Mouse (Mus musculus) heart, embryonic 13.5 days (tissue): ENCODE measurements around the gene Mmp15. TPM values are rescaled to one million over a fixed set of nuclear protein-coding genes. Genes with fewer than 3 reads are reported as not detected.
A peak's percentile ranks its signal among the peaks of the same experiment; 100 is the strongest.

ENCODE experiments used
- ATAC-seq: fragments of 200-750 bp; cut with Nextera tagmentation; 2 replicates; pipeline ENCODE4 v1.8.0; 2017; ENCODE audit warnings: moderate TSS enrichment; ENCODE audit not compliant: insufficient number of reproducible peaks, low FRiP score, low TSS enrichment; ENCODE audit errors: extremely low read depth
- H3K27ac ChIP-seq: fragments of 300-500 bp; sonication (generic); replicated peaks from 2 replicates; pipeline ENCODE4 v1.5.1; 2015; ENCODE audit warnings: moderate library complexity, mild to moderate bottlenecking, inconsistent platforms
- H3K27me3 ChIP-seq: fragments of 300-500 bp; sonication (generic); replicated peaks from 2 replicates; pipeline ENCODE4 v1.6.1; 2015; ENCODE audit warnings: mild to moderate bottlenecking, inconsistent platforms
- H3K36me3 ChIP-seq: fragments of 300-500 bp; sonication (generic); 2 replicates; pipeline ENCODE4 v1.6.1; 2015; ENCODE audit warnings: mild to moderate bottlenecking, inconsistent platforms
- H3K4me1 ChIP-seq: fragments of 300-500 bp; sonication (generic); 2 replicates; pipeline ENCODE4 v1.6.1; 2015; ENCODE audit warnings: inconsistent platforms
- H3K4me2 ChIP-seq: fragments of 300-500 bp; sonication (generic); 2 replicates; pipeline ENCODE4 v1.6.1; 2015; ENCODE audit warnings: inconsistent platforms, mild to moderate bottlenecking, moderate library complexity
- H3K4me3 ChIP-seq: fragments of 300-500 bp; sonication (generic); 2 replicates; pipeline ENCODE4 v1.5.1; 2015; ENCODE audit warnings: moderate library complexity, mild to moderate bottlenecking, inconsistent platforms
- H3K9ac ChIP-seq: fragments of 300-500 bp; sonication (generic); 2 replicates; pipeline ENCODE4 v1.6.1; 2015; ENCODE audit warnings: inconsistent platforms, mild to moderate bottlenecking, moderate library complexity
- H3K9me3 ChIP-seq: fragments of 300-500 bp; sonication (generic); 2 replicates; pipeline ENCODE4 v1.6.1; 2016; ENCODE audit warnings: inconsistent platforms
- WGBS: fragments of 180-500 bp; shearing (Covaris S2); methylation state at CpG from one replicate; pipeline ENCODE4 v1.1.7; 2015; ENCODE audit warnings: mixed read lengths; 5-methylcytosine and 5-hydroxymethylcytosine counted together
- polyA plus RNA-seq: library from polyadenylated mRNA; unstranded; fragments of >200 nt; fragmentation: Nextera tagmentation; extraction: Ambion mirVana; gene quantifications from 2 replicates; pipeline ENCODE4 v1.2.1, GENCODE M21; 2015

Mmp15 gene
- polyA plus RNA-seq, 1 experiment from 2014 or later, result 43.4 TPM

DNA sequence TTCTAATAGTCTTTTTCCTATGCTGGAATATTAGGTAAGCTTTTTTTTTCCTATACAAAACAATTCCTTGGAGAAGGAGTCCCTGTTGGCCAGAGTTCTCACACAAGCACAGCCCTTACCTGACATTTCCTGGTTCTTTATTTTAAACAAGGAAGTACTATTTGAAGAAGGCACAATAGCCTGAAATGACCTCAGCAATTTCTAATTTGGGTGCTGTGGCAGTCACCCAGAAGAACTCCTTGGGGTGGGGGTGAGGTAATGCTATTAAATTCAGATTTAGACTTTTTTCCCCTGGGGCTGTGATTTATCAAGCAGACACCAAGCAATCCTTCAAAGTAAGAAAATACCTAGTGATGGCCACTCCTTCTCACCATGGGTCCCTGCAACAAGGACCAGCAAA lies 28.9 kb downstream of the Mmp15 start:
- peaks cover 30% of the 10 kb centered on the region for H3K4me1 ChIP-seq
- no peak for ATAC-seq
- no peak overlapping the region for H3K4me2 ChIP-seq
- no peak overlapping the region for H3K9ac ChIP-seq
- no peaks in the 10 kb centered on the region for H3K27me3 ChIP-seq
- H3K4me3 ChIP-seq, result no peak overlapping the region
- H3K36me3 ChIP-seq, result no peaks in the 10 kb centered on the region
- H3K27ac ChIP-seq, result no peak overlapping the region
- H3K9me3 ChIP-seq, result peaks cover 6% of the 10 kb centered on the region; the same call in 1 of the 2 replicates

DNA sequence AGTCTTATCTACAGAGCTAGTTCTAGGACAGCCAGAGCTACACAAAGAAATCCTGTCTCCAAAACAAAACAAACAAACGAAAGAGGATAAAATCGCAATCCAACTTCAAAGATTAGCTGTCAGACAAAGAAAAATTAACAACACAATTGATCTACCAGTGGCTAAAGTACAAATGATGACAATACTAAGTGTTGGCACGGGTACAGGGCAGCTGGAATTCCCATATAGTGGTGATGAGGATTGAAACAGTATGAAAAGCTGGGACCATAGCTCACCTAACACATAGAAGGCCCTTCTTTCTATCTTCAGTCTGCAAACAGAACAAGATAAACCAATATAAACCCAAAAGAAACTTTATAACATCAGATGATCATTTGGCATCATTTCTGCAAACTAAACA lies 29.5 kb downstream of the Mmp15 start:
- Histone ChIP-seq H3K27ac (no peak overlapping the region), H3K9ac (no peak overlapping the region), H3K4me3 (no peak overlapping the region), H3K36me3 (no peaks in the 10 kb centered on the region), H3K9me3 (peaks cover 6% of the 10 kb centered on the region; the same call in 1 of the 2 replicates), H3K4me1 (peaks cover 23% of the 10 kb centered on the region), H3K4me2 (no peak overlapping the region), H3K27me3 (no peaks in the 10 kb centered on the region)
- 71% methylated on average over 3 of the region's 3 CpGs for WGBS
- ATAC-seq, result no peak

DNA sequence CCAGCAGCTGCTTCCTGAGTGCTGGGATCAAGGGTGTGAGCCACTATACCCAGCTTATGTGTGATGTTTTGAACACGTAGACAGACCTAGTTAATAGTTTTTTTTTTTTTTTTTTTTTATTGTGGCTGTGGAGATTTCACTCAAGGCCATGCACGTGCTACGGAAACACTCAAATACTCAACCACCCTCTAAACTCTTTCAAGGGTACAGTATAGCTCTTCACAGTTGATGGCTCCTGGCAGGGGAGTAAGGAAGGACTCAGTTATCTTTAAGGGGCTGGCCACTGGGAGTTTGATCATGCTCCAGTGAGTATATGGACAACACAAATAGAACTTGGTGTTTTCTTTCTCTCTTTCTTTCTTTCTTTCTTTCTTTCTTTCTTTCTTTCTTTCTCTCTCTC lies 32.4 kb downstream of the Mmp15 start:
- Histone ChIP-seq H3K9me3 (peaks cover 6% of the 10 kb centered on the region; the same call in 1 of the 2 replicates), H3K9ac (no peak overlapping the region), H3K4me1 (0 out of 2 replicates have a peak, but pooled peaks cover 2% of the 10 kb centered on the region), H3K27me3 (no peaks in the 10 kb centered on the region), H3K27ac (no peak overlapping the region), H3K36me3 (no peaks in the 10 kb centered on the region), H3K4me3 (no peak overlapping the region), H3K4me2 (no peak overlapping the region)
- ATAC-seq, result no peak
- WGBS, result 77% methylated on average over 3 of the region's 3 CpGs

DNA sequence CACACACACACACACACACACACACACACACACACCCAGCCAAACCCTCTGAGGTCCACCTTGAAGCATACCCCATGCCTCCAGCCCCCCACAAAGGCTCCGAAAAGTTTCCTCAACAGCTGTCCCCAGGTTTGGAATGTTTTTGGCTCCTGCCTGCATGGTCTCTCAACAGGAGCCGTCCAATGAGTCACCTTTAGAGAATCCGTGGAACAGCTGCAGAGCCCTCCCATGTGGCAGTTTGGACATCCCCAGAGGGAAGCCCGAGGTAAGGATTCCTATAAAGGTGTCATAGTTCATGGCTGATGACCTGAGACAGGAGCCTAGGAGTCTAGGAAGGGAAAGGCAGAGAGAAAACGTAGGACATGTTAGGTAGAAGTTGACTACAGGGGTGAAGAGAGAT lies 34.0 kb downstream of the Mmp15 start:
- Histone ChIP-seq H3K4me2 (no peak overlapping the region), H3K27ac (no peak overlapping the region), H3K36me3 (no peaks in the 10 kb centered on the region), H3K4me1 (peaks cover 10% of the 10 kb centered on the region; the same call in 1 of the 2 replicates), H3K27me3 (no peaks in the 10 kb centered on the region), H3K4me3 (no peak overlapping the region), H3K9ac (no peak overlapping the region), H3K9me3 (peaks cover 6% of the 10 kb centered on the region; the same call in 1 of the 2 replicates)
- no peak for ATAC-seq
- WGBS, result 61% methylated on average over 5 of the region's 5 CpGs

DNA sequence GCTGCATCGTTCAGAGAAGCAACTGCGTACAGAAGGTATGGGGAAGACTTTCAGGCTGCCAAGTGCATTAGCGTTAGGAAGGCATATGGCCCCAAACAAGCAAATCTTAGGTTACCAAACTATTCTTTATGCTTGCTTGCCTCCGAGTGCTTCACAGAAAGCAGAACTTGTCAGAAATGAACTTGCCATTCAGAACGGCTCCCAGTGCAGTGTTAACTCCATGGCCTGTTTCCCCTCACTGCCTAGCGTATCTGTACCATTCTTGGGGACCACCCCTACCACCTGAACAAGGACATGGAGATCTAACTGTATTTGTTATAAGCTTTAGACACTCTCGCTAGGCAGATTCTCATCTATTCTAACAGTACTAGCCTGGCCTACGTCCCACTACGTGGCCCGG lies 35.2 kb downstream of the Mmp15 start:
- Histone ChIP-seq H3K9me3 (peaks cover 4% of the 10 kb centered on the region; the same call in 1 of the 2 replicates), H3K27me3 (no peaks in the 10 kb centered on the region), H3K9ac (no peak overlapping the region), H3K4me1 (peaks cover 14% of the 10 kb centered on the region), H3K27ac (no peak overlapping the region), H3K4me3 (no peak overlapping the region), H3K4me2 (no peak overlapping the region), H3K36me3 (no peaks in the 10 kb centered on the region)
- 86% methylated on average over 10 of the region's 10 CpGs for WGBS
- ATAC-seq, result no peak

DNA sequence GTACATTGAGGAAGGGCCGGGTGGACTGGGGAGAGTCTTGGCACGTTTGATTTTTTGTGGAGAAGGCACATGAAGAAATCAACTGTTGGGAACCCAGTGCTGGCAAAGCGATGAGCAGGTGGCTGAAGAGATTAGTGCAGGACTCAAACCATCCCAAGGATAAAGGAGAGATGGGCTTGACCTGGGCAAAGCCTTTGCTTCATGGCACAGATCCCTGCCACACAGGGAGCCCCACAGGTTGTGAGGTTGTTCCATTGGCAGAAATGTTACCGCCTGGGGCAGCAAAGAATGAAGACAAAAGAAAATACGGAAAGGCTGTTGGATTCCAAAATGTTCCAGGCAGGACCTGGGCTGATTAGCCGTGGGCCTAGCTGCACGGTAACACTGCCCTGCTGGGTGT lies 35.9 kb downstream of the Mmp15 start:
- no peaks in the 10 kb centered on the region for H3K27me3 ChIP-seq
- H3K9ac ChIP-seq, result no peak overlapping the region
- no peak for ATAC-seq
- no peaks in the 10 kb centered on the region for H3K36me3 ChIP-seq
- H3K27ac ChIP-seq, result no peak overlapping the region
- H3K9me3 ChIP-seq, result peaks cover 4% of the 10 kb centered on the region; the same call in 1 of the 2 replicates
- peaks cover 19% of the 10 kb centered on the region for H3K4me1 ChIP-seq
- H3K4me2 ChIP-seq, result no peak overlapping the region
- no peak overlapping the region for H3K4me3 ChIP-seq
- 82% methylated on average over 7 of the region's 7 CpGs for WGBS

DNA sequence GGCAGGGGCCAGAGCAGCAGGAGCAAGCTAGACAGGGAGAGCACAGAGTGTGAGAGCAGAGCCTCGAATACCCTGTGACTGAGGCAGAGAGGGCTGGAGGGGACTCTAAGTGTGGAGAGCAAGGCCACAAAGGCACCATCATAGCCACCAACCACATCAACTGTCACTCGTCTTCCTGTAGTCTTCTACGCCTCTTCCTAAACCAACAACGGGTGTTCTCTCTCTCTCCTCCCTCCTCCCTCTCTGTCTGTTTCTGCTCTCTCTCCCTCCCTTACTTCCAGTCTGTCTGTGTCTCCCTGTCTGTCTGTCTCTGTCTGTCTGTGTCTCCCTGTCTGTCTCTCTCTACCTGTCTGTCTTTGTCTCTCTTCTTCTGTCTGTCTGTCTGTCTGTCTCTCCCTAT lies 38.2 kb downstream of the Mmp15 start:
- H3K36me3 ChIP-seq, result no peaks in the 10 kb centered on the region
- H3K4me1 ChIP-seq, result peaks cover 42% of the 10 kb centered on the region
- peak overlapping the region; percentile 50; the same call in 1 of the 2 replicates for H3K27ac ChIP-seq
- H3K4me3 ChIP-seq, result no peak overlapping the region
- no peak overlapping the region for H3K4me2 ChIP-seq
- 37% methylated on average over 4 of the region's 4 CpGs for WGBS
- H3K27me3 ChIP-seq, result no peaks in the 10 kb centered on the region
- H3K9ac ChIP-seq, result no peak overlapping the region
- ATAC-seq, result no peak
- H3K9me3 ChIP-seq, result peaks cover under 1% of the 10 kb centered on the region; the same call in 1 of the 2 replicates

DNA sequence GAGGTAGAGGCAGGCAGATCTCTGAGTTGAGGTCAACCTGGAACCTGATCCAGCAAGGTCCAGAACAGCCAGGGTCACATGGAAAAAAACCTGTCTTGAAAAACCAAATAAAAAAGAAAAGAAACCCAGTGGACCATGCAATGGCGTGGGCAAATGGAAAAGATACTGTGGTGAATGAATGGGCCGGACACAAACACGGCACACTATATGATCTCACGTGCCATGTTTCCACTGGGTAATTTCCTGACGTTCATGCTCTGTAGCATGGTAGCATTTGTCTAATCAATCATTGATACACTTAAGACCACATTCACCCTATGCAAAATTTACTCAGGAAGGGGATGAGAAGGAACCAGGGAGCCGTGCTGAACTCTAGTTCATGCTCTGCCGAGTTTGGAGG lies 39.0 kb downstream of the Mmp15 start:
- Histone ChIP-seq H3K9ac (no peak overlapping the region), H3K4me3 (no peak overlapping the region), H3K27ac (peak overlapping the region; percentile 50), H3K36me3 (no peaks in the 10 kb centered on the region), H3K27me3 (no peaks in the 10 kb centered on the region), H3K4me1 (peaks cover 49% of the 10 kb centered on the region), H3K9me3 (no peaks in the 10 kb centered on the region), H3K4me2 (no peak overlapping the region)
- no peak for ATAC-seq
- WGBS, result 68% methylated on average over 7 of the region's 7 CpGs

DNA sequence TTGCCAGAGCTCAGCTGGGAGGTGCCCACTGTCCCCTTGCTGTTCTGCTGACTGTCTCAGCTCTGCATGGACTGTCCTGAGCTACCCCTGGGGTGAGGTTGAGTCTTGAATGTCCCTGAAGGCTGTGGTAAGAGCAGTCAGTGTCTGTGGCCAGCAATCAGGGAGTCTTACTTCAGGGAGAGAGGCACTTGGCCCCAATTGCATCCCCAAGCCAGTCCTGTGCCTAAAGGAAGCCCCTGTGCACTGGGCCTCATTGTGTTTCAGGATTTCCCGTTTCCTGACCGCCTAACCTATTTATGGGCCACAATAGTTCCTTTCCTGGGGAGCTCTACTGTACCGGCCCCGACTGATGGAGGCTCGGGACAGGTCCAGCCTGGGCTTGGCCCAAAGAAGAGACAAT lies 40.5 kb downstream of the Mmp15 start:
- H3K9me3 ChIP-seq, result no peaks in the 10 kb centered on the region
- H3K4me3 ChIP-seq, result no peak overlapping the region
- no peaks in the 10 kb centered on the region for H3K36me3 ChIP-seq
- H3K4me2 ChIP-seq, result no peak overlapping the region
- peak overlapping the region; percentile 25; the same call in 1 of the 2 replicates for H3K9ac ChIP-seq
- no peaks in the 10 kb centered on the region for H3K27me3 ChIP-seq
- ATAC-seq, result no peak
- WGBS, result 64% methylated on average over 5 of the region's 5 CpGs
- H3K27ac ChIP-seq, result peak overlapping the region; percentile 79
- H3K4me1 ChIP-seq, result peaks cover 64% of the 10 kb centered on the region

DNA sequence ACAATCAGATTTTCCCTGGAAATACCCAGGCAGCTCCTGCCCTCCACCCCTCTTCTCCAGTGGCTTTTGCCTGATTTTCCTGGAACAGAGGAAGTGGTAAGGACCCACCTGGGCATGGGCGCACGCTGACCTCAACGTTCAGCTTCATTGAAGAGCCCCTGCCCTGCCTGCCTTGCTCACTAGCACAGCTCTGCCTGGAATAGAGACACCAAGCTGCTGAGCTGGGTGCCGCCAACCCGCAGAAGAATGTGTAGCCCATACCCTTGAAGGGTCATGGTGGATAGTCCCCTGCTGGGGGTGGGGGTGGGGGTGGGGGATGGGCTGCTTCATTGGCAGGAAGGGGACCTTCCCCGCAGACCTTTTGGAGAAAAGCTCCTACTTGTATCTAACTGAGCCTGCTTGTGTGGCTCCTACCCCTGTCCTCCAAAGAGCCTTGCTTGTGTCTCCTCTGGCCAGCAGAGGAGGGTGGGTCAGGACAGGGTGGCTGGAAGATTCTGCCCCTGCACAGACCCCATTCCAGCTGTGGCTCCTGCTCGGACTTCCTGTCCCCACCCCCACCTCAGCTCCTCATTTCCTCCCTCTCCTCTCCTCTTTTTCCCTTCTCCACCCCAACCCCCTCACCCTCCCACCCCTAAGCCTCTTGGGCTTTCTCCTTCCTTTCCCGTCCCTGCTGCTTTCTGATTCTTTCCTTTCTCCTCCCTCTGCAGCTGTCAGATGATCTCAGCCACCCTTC lies 43.3 kb downstream of the Mmp15 start:
- Histone ChIP-seq H3K4me1 (peaks cover 64% of the 10 kb centered on the region), H3K4me2 (peak overlapping the region; percentile 28; the same call in 1 of the 2 replicates), H3K4me3 (no peak overlapping the region), H3K9me3 (no peaks in the 10 kb centered on the region), H3K9ac (peak overlapping the region; percentile 65), H3K27ac (peak overlapping the region; percentile 59), H3K27me3 (no peaks in the 10 kb centered on the region), H3K36me3 (no peaks in the 10 kb centered on the region)
- 26% methylated on average over 8 of the region's 8 CpGs for WGBS
- ATAC-seq, result 0 out of 2 replicates have a peak, but pooled peaks have one; percentile 27

DNA sequence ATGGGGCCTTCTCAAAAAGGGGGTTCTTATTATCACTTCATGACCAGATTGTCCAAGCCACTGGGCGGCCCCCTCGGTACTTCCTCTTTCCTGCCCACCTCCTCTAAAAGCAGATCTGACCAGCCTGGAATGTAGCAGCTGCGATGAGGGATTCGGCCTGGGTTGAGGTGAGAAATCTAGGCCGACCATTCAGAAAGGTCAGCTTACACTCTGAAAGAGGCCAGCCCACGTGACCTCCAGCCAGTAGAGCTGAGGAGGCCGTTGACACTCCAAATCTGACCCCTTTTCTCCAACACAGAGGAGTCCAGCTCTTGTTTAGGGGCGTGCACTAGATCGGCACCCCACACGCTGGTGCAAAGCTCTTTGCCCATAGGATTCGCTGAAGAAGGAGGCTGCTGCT lies 44.7 kb downstream of the Mmp15 start:
- WGBS, result 39% methylated on average over 11 of the region's 11 CpGs
- no peak overlapping the region for H3K4me2 ChIP-seq
- peak overlapping the region; percentile 59 for H3K27ac ChIP-seq
- H3K36me3 ChIP-seq, result no peaks in the 10 kb centered on the region
- ATAC-seq, result no peak
- H3K4me1 ChIP-seq, result peaks cover 56% of the 10 kb centered on the region
- H3K9me3 ChIP-seq, result no peaks in the 10 kb centered on the region
- peak overlapping the region; percentile 12; the same call in 1 of the 2 replicates for H3K9ac ChIP-seq
- no peaks in the 10 kb centered on the region for H3K27me3 ChIP-seq
- no peak overlapping the region for H3K4me3 ChIP-seq

DNA sequence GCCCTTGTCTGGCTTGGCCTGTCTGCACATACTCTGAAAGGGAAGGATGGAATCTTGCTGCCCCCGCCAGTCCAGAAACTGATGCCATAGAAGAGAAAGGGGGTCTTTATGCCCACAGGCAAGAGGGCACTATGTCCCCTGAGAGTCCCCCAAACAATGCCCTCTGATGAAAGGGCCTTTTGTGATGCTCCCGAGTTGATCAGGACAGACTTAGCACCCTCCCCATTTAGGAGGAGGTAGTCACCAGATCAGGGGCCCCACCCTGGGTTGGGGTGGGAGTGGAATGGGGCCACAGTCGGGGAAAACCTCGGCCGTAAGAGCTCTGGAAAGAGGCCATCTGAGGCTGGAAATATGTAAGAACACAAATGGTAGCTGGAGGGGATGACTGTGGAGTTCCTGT lies 45.1 kb downstream of the Mmp15 start:
- H3K4me2 ChIP-seq, result no peak overlapping the region
- H3K27me3 ChIP-seq, result no peaks in the 10 kb centered on the region
- WGBS, result 31% methylated on average over 5 of the region's 5 CpGs
- H3K27ac ChIP-seq, result peak overlapping the region; percentile 59
- H3K9me3 ChIP-seq, result no peaks in the 10 kb centered on the region
- H3K4me3 ChIP-seq, result no peak overlapping the region
- H3K36me3 ChIP-seq, result no peaks in the 10 kb centered on the region
- ATAC-seq, result no peak
- peak overlapping the region; percentile 12; the same call in 1 of the 2 replicates for H3K9ac ChIP-seq
- H3K4me1 ChIP-seq, result peaks cover 53% of the 10 kb centered on the region
